ENCODE assay signal across 9 mouse cellular contexts in the genomic region with DNA sequence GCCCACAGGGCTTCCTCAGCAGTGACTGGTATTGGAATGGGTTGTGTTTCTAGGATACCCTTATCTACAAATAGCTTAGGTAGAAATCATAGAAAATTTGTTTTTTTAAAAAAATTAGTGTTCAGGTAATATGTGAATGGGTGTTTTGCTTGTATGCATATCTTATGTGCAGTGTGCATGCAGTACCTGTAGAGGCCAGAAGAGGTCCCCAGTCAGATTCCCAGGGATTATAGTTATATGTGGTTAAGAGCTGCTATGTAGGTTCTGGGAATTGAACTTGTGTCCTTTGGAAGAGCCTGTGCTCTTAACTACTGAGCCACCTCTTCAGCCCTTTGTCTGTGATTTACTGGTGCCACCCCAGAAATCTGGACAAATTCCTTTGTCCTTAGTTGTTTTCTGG. TPM values are rescaled to one million over a fixed set of nuclear protein-coding genes. Genes with fewer than 3 reads are reported as not detected.
DNase-seq lines count a peak whose midpoint lies in the region; ATAC-seq lines count a peak whose summit lies in the region.
"Had no signal": no experiment of that assay in that cellular context is flagged by ENCODE, and none has a peak within 500 bp of the region (broad histone marks: within the 10 kb centered on the region; RNA-seq: fewer than 3 reads in every experiment).

No protein-coding gene starts in this region.

- DNase-seq in adrenal gland, postnatal 14 days, result peak; percentile 36
- no peak for DNase-seq in adrenal gland, adult 8-10 months
- DNase-seq in kidney, postnatal 10 days, result peak; percentile 41
- peak; percentile 15 for DNase-seq in A20 (ENCODE audit: low read depth, low spot score)
- DNase-seq: cerebellum, adult 11-12 months had no signal

- H3K9ac ChIP-seq in kidney, embryonic 14.5 days (ENCODE audit: low read depth, low read length), result no peak overlapping the region
- no peak overlapping the region for H3K9ac ChIP-seq in forebrain, embryonic 13.5 days
- H3K9ac ChIP-seq in neural tube, embryonic 15.5 days (replicated peaks), result no peak overlapping the region

- H3K27ac ChIP-seq in kidney, embryonic 14.5 days (ENCODE audit: low read depth, low read length), result no peak overlapping the region
- no peak overlapping the region for H3K27ac ChIP-seq in forebrain, embryonic 13.5 days
- no peak overlapping the region for H3K27ac ChIP-seq in neural tube, embryonic 15.5 days (replicated peaks)

- no peak overlapping the region for H3K4me3 ChIP-seq in kidney, embryonic 14.5 days (ENCODE audit: low read length)
- H3K4me3 ChIP-seq in forebrain, embryonic 13.5 days, result no peak overlapping the region
- H3K4me3 ChIP-seq in neural tube, embryonic 15.5 days (replicated peaks), result no peak overlapping the region

- no peaks in the 10 kb centered on the region for H3K9me3 ChIP-seq in kidney, embryonic 14.5 days (ENCODE audit: control insufficient read depth, low read length)
- H3K9me3 ChIP-seq in forebrain, embryonic 13.5 days (replicated peaks), result peaks cover 6% of the 10 kb centered on the region; the same call in 1 of the 2 replicates
- no peaks in the 10 kb centered on the region; the same call in 1 of the 2 replicates for H3K9me3 ChIP-seq in neural tube, embryonic 15.5 days (replicated peaks)

- no peaks in the 10 kb centered on the region for H3K27me3 ChIP-seq in kidney, embryonic 14.5 days (ENCODE audit: control insufficient read depth, insufficient read depth, low read length)
- H3K27me3 ChIP-seq in forebrain, embryonic 13.5 days, result no peaks in the 10 kb centered on the region
- no peaks in the 10 kb centered on the region for H3K27me3 ChIP-seq in neural tube, embryonic 15.5 days (replicated peaks)

- no peak overlapping the region for H3K4me2 ChIP-seq in kidney, embryonic 14.5 days (replicated peaks; ENCODE audit: low read depth, low read length)
- H3K4me2 ChIP-seq in forebrain, embryonic 13.5 days, result no peak overlapping the region
- H3K4me2 ChIP-seq in neural tube, embryonic 15.5 days, result no peak overlapping the region

- no peaks in the 10 kb centered on the region for H3K36me3 ChIP-seq in kidney, embryonic 14.5 days (ENCODE audit: control insufficient read depth, insufficient read depth, low read length)
- H3K36me3 ChIP-seq in forebrain, embryonic 13.5 days (ENCODE audit: poor library complexity, severe bottlenecking), result peaks cover 3% of the 10 kb centered on the region; the same call in 1 of the 2 replicates
- H3K36me3 ChIP-seq in neural tube, embryonic 15.5 days, result no peaks in the 10 kb centered on the region

- H3K4me1 ChIP-seq in kidney, embryonic 14.5 days (ENCODE audit: control insufficient read depth, insufficient read depth, low read length), result no peaks in the 10 kb centered on the region
- no peaks in the 10 kb centered on the region for H3K4me1 ChIP-seq in forebrain, embryonic 13.5 days
- no peaks in the 10 kb centered on the region for H3K4me1 ChIP-seq in neural tube, embryonic 15.5 days

- ATAC-seq in kidney, embryonic 14.5 days (ENCODE audit: low FRiP score, low TSS enrichment), result no peak
- ATAC-seq in erythroblast, adult 5-6 weeks (replicated peaks; ENCODE audit: low FRiP score, poor library complexity, severe bottlenecking), result 0 out of 2 replicates have a peak, but pooled peaks have one; percentile 55
- ATAC-seq in forebrain, embryonic 13.5 days, result no peak
- no peak for ATAC-seq in neural tube, embryonic 15.5 days (ENCODE audit: low FRiP score)

RNA-seq across cellular contexts. Expression of a gene that starts 22.2 kb away (rescaled TPM):
- 13.9 and 16.8 TPM in 2 replicates for total RNA-seq in adrenal gland, postnatal 14 days (2021)
- 10 to 100 TPM in 3 of 4 experiments, 1 to 10 TPM in 1; 5.7 to 19.4 (median 15.1) TPM for total RNA-seq in adrenal gland, adult 8-10 months (2022)
- polyA plus RNA-seq in kidney, embryonic 14.5 days (2014; fragmentation: Nextera tagmentation; extraction: Ambion mirVana), result 10.2 and 16.3 TPM in 2 replicates
- total RNA-seq in erythroblast, adult 5-6 weeks (2015; ENCODE audit: low replicate concordance), result not detected in 2 replicates
- not detected in 2 replicates for total RNA-seq in erythroblast, adult 5-6 weeks (2017; ENCODE audit: low replicate concordance)
- polyA plus RNA-seq in forebrain, embryonic 13.5 days (2015; fragmentation: Nextera tagmentation; extraction: Ambion mirVana), result 19.6 and 19.7 TPM in 2 replicates
- polyA plus RNA-seq in neural tube, embryonic 15.5 days (2015; fragmentation: Nextera tagmentation; extraction: Ambion mirVana), result 6.4 and 6.5 TPM in 2 replicates

Comparison
In these comparisons a context has a peak if more than half of its experiments do, and no peak if none do; other contexts are left out.
1. RNA of a gene that starts 22.2 kb away (total RNA-seq): 5.7 to 19.4 TPM in adrenal gland, adult 8-10 months and 13.9 to 16.8 TPM in adrenal gland, postnatal 14 days; not detected in erythroblast, adult 5-6 weeks; every median in the first group is over 4 times any median in the second.